Mouse (Mus musculus) heart, embryonic 14.5 days (tissue): ENCODE data around the gene Entpd4b. TPM values are rescaled to one million over a fixed set of nuclear protein-coding genes. Genes with fewer than 3 reads are reported as not detected.
"Not testable (repeated sequence)": the region's sequence is repeated elsewhere in the genome, so short reads cannot be mapped to it uniquely, and the experiment has no call there.

Experiments used
- ATAC-seq: fragments of 200-750 bp; cut with Nextera tagmentation; 2 replicates; pipeline ENCODE4 v1.8.0; 2017; ENCODE audit warnings: low read depth, moderate TSS enrichment; ENCODE audit not compliant: insufficient number of reproducible peaks, insufficient read depth, low FRiP score
- H3K27ac ChIP-seq, 2 experiments: fragments of 200-500 bp in 1 of 2; fragments of 300-500 bp in 1 of 2; sonication (generic) in 1 of 2; replicated peaks in 1 of 2; 2 replicates each; pipeline ENCODE4 v1.5.1; 2012 to 2014; ENCODE audit warnings: low read depth in 2 of 2, low read length in 2 of 2, control low read depth in 1 of 2, mild to moderate bottlenecking in 1 of 2, mixed read lengths in 1 of 2; ENCODE audit not compliant: control insufficient read depth in 1 of 2, insufficient read depth in 1 of 2
- H3K27me3 ChIP-seq: fragments of 300-500 bp; sonication (generic); 2 replicates; pipeline ENCODE4 v1.6.1; 2014; ENCODE audit warnings: mild to moderate bottlenecking, low read length, control low read depth; ENCODE audit not compliant: control insufficient read depth, insufficient read depth
- H3K36me3 ChIP-seq: fragments of 300-500 bp; sonication (generic); 2 replicates; pipeline ENCODE4 v1.6.1; 2014; ENCODE audit warnings: mild to moderate bottlenecking, control low read depth, low read length, mixed read lengths; ENCODE audit not compliant: control insufficient read depth, insufficient read depth
- H3K4me1 ChIP-seq, 2 experiments: fragments of 200-500 bp in 1 of 2; fragments of 300-500 bp in 1 of 2; sonication (generic) in 1 of 2; 2 replicates each; pipeline ENCODE4 v1.6.1; 2012 to 2014; ENCODE audit warnings: low read length in 2 of 2, control low read depth in 1 of 2, mixed read lengths in 1 of 2; ENCODE audit not compliant: control insufficient read depth in 2 of 2, insufficient read depth in 2 of 2
- H3K4me2 ChIP-seq: fragments of 300-500 bp; sonication (generic); 2 replicates; pipeline ENCODE4 v1.6.1; 2014; ENCODE audit warnings: mild to moderate bottlenecking, low read length
- H3K4me3 ChIP-seq, 2 experiments: fragments of 200-500 bp in 1 of 2; fragments of 300-500 bp in 1 of 2; sonication (generic) in 1 of 2; 2 replicates each; pipeline ENCODE4 v1.5.1; 2012 to 2014; ENCODE audit warnings: low read length in 2 of 2, mild to moderate bottlenecking in 2 of 2, control low read depth in 1 of 2, low read depth in 1 of 2, moderate library complexity in 1 of 2; ENCODE audit not compliant: control insufficient read depth in 1 of 2, insufficient read depth in 1 of 2
- H3K9ac ChIP-seq: fragments of 300-500 bp; sonication (generic); 2 replicates; pipeline ENCODE4 v1.6.1; 2014; ENCODE audit warnings: mild to moderate bottlenecking, low read length
- H3K9me3 ChIP-seq: fragments of 300-500 bp; sonication (generic); 2 replicates; pipeline ENCODE4 v1.6.1; 2016; ENCODE audit warnings: low read length, control low read depth; ENCODE audit not compliant: control insufficient read depth
- WGBS: fragments of 180-500 bp; shearing (Covaris S2); extraction: QIAGEN DNeasy Blood & Tissue Kit; methylation state at CpG from one replicate; pipeline ENCODE4 v1.1.7; 2014; 5-methylcytosine and 5-hydroxymethylcytosine counted together
- polyA plus RNA-seq: library from polyadenylated mRNA; unstranded; fragments of >200 nt; fragmentation: Nextera tagmentation; extraction: Ambion mirVana; gene quantifications from 2 replicates; pipeline ENCODE4 v1.2.1, GENCODE M21; 2014

Gene Entpd4b
- polyA plus RNA-seq, 1 experiment from 2014 or later: 23.0 TPM

DNA sequence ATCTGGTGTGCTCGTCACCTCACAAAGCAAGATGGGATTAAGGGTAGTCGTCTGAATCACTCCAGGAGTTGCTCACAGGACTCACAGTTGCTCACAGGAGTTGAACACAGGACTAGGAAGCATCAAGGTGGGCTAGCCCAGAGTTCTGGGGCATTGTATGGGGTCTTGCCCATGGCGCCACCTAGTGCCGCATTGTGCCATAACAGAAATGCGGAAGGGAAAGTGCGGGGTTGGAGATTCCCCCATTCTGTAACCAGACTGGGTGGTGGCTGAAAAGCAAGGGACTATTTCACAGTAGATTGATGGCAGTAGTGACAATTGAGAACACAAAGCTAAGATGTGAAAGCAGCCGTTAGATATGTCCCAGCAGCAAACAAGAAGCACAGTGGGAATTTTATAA, 12.5 kb upstream of the Entpd4b start:
- H3K9me3 ChIP-seq, H3K4me2 ChIP-seq, H3K36me3 ChIP-seq, ATAC-seq, H3K27me3 ChIP-seq, H3K27ac ChIP-seq, H3K9ac ChIP-seq, H3K4me1 ChIP-seq, H3K4me3 ChIP-seq: not testable (repeated sequence)
- WGBS: no CpG with 5 or more reads among the region's 7 CpGs

DNA sequence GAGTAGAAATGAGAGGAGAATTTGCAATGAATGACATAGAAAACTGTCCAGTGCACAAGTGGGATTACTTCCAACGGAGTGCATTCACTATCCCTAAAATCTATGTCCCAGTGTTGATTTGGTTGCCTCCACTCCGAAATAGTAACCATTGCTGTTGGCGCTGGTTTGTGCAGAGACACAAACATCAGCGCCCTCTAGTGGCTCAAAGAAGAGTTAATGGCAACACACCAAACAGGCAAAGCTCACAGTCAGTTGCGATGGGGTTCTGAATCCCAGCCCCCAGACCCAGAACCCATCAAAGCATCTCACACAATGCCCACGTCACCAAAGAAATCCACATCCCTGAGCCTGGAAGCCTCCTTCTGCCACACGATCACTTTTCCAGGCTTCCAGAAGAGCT, 11.2 kb upstream of the Entpd4b start:
- not testable (repeated sequence) for H3K27me3 ChIP-seq, H3K4me2 ChIP-seq, H3K9ac ChIP-seq, ATAC-seq, H3K27ac ChIP-seq, H3K4me1 ChIP-seq, H3K36me3 ChIP-seq, H3K4me3 ChIP-seq, H3K9me3 ChIP-seq
- no CpG with 5 or more reads among the region's 7 CpGs for WGBS

DNA sequence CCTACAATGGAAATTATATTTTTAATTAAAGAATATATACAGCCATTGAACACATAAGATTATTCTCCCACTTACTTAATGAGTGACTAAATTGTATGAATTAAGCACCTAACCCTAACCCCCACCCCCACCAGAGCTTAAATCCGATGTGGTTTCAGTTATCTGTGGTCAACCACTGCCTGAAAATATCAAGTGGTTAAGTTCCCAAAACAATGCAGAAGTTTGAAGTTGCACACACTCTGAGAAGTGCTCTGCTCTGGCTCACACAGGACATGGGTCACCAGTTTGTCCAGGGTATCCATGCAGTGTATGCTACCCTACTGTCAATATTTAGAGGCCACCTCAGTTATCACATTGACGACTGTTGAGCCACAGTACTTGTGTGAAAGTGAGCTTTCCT, 10.2 kb upstream of the Entpd4b start:
- not testable (repeated sequence) for H3K36me3 ChIP-seq, H3K4me2 ChIP-seq, H3K9ac ChIP-seq, H3K9me3 ChIP-seq, H3K4me3 ChIP-seq, H3K27me3 ChIP-seq, H3K27ac ChIP-seq, ATAC-seq, H3K4me1 ChIP-seq
- no CpG with 5 or more reads among the region's 2 CpGs for WGBS

DNA sequence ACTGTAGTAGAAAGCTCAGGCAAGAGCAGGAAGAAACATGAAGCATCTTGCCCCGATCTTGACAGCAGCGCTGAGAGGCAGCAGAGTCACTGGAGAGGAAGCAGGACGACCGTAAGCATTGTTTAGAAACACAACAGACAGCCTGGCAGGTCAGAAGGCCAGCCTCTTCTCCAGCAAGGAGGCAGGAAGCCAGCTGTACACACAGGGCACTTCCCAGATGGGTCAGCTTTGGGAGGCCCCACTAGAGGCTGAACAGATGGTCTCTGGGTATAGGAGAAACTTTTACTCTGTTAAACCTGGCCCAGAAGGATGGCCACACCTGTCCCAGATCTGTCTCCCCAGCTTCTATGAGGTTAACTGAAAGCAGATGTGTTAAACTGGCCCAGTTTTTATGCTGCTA, 7.9 kb upstream of the Entpd4b start:
- H3K4me3 ChIP-seq, H3K9me3 ChIP-seq, H3K4me1 ChIP-seq, H3K36me3 ChIP-seq, H3K4me2 ChIP-seq, H3K9ac ChIP-seq, H3K27me3 ChIP-seq, H3K27ac ChIP-seq, ATAC-seq: not testable (repeated sequence)
- WGBS: no CpG with 5 or more reads among the region's 4 CpGs

DNA sequence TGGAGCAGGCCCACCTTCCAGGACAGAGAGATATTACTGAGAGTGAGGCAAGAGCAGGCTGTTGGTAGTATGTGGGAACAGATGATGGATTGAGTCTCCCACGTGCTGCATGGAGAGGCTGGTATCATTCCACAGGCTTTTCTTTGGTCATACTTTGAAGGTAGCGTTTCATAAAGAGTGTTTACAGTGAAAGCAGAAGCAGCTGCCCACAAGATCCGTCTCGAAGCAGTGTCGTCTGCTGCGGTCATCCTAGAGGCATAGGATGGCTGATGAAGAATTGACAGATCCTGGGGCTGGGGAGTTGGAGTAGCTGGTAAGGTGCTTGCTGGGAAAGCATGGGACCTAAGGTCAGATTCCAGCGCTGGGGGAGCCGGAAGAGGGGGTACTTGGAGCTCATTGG, 1.6 kb downstream of the Entpd4b start:
- not testable (repeated sequence) for H3K27ac ChIP-seq, H3K36me3 ChIP-seq, H3K9me3 ChIP-seq, H3K4me3 ChIP-seq, H3K4me2 ChIP-seq, ATAC-seq, H3K27me3 ChIP-seq, H3K4me1 ChIP-seq, H3K9ac ChIP-seq
- no CpG with 5 or more reads among the region's 8 CpGs for WGBS

DNA sequence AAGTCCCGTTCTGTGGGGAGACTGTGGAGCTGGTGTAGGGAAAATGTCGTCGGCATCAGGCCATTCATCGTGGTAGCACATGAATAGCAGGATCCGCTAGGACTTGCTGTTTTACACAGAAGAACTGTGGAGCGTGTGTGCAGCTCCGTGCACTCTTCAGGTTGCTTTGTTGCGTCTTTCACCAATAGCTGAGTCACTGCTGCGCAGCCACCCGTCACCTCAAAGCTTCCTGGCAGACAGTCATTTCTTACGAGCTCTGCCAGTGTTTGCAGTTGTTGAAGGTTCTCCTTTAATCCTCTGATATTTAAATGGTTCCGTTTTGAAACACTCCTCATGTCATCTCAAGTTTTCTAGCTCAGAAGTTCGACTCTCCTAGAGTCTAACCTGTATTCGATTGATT, 2.3 kb downstream of the Entpd4b start:
- not testable (repeated sequence) for H3K9ac ChIP-seq, ATAC-seq, H3K4me3 ChIP-seq, H3K27ac ChIP-seq, H3K27me3 ChIP-seq, H3K4me1 ChIP-seq, H3K4me2 ChIP-seq, H3K9me3 ChIP-seq, H3K36me3 ChIP-seq
- WGBS: no CpG with 5 or more reads among the region's 14 CpGs

Other genes with a start within 250 kb of the Entpd4b start
- gene Gm16867, start 52.1 kb upstream of the Entpd4b start, polyA plus RNA-seq: not detected in 2 replicates
- gene Gm27179, start 42.9 kb upstream of the Entpd4b start, polyA plus RNA-seq: not detected in 2 replicates